Mouse (Mus musculus) cerebellum, postnatal 10 days (tissue): ENCODE measurements at regions not wholly inside any gene's neighbourhood (a gene's known extent, or its start where the extent isn't known, plus 50 kb on each side); places are given as distances from the start of the nearest gene placed in this dataset.
"Not testable (repeated sequence)": the region's sequence is repeated elsewhere in the genome, so short reads cannot be mapped to it uniquely, and the experiment has no call there.

Experiments
- DNase-seq, 2 experiments: peaks; one replicate each; pipeline ENCODE4 v3.0.0; 2021; ENCODE audit warnings: mixed read lengths in 2 of 2

DNA sequence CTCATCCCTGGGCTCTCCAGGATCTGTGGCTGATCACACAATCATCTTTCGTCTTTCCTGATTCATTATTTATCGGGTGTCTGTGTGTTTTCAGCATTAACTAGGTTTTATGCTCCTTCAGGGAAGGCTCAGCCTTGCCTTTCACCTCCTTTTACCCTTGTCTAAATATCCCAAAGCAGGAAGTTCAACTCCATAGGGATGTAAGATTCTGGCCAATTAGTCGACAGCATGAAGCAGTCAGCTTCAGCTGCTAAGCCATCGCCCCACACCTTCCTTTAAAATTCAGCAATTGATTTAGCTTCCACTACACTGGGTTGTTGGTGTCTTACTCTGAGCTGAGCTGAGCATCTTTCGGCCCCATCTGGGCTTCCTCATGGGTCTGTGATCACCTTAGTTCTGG, 230.9 kb upstream of the Dpp6 start:
- DNase-seq = no peak

- DNase-seq = no peak
Observed at GRCm38 (mm10) chr5:26590886-26591285, 226.1 kb upstream of the Dpp6 start.

DNA sequence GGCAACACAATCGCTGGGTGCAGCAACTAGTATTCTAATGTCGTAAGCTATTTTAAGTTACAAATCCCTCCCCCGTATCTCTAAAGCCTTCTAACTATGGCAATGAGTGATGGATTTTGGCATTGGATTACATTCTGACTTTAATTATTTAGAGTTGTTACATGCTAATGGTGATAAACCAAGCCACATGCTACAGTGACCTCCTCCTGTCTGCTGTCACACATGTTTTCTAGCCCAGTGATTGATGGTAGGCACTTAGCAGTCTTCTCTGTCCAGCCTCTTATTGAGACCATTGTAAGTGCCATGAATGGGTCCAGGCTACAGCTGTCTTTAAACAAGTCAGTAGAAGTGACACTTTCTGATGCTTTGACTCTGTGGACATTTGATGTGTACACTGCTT, 224.7 kb upstream of the Dpp6 start:
- DNase-seq = no peak

GRCm38 (mm10) chr5:26597991-26598390, 219.0 kb upstream of the Dpp6 start:
- peak; percentile 74 to 84 for DNase-seq

- DNase-seq = peak in 1 of 2 experiments; percentile 14
Observed at GRCm38 (mm10) chr5:26619272-26619671, 197.7 kb upstream of the Dpp6 start.

- no peak for DNase-seq
Observed at GRCm38 (mm10) chr5:26622116-26622515, 194.9 kb upstream of the Dpp6 start.

DNA sequence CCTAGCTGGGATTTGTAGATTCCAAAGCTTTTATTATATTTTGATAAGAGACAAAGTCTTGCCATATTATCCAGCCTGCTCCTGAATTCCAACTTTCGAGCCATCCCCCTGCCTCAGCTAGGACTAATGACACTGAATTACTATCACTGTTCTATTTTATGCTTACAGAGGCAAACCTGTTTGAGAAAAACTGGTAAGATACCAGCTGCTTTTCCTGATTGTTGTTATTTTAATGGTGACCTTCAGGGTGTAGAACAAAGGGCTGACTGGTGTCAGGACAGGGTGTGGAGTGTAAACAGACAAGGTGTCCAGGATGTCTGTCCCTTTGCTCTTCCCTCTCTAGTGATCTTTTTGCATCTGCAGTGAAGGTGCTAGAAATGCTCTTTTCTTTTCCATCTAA, 145.5 kb upstream of the Dpp6 start:
- no peak for DNase-seq

GRCm38 (mm10) chr5:26689775-26690174, 127.2 kb upstream of the Dpp6 start:
- peak; percentile 9 to 25 for DNase-seq

DNA sequence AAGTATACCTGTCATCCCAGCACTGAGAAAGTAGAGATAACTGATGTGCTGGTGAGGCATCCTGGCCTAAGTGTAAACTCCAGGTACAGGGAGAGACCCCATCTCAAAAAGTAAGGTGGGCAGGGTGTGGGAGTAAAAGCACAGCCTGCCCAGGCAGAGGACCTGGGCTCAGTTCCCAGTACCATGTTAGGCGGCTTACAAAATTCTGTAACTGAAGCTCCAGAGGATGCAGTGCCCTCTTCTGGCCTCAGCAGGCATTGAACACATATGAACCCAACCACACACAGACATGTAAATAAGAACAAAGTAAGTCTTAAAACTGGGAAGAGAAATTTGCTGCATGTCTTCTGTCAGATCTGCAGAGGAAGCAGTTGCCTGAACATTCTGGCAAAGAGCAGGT, 125.9 kb upstream of the Dpp6 start:
- no peak for DNase-seq

DNA sequence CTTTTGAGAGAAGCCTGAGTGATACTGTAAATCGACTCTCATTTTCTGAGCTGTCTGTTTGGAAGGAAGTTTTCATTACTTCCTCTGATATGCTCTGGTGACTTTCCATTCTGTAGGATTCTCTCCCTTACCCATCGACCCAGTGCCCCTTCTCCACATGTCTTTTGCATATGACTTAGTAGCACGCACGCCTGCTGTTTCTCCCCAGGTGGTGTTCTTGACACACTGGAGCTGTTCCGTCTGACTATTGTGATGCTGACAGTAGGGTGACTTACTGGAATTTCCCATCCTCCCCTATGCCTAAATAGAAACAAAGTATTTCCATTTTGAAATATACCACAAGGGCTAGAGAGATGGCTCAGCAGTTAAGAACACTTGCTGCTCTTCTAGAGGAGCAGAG, 125.0 kb upstream of the Dpp6 start:
- DNase-seq = no peak

- not testable (repeated sequence) for DNase-seq
Observed at GRCm38 (mm10) chr5:26703621-26704020, 113.4 kb upstream of the Dpp6 start.

DNA sequence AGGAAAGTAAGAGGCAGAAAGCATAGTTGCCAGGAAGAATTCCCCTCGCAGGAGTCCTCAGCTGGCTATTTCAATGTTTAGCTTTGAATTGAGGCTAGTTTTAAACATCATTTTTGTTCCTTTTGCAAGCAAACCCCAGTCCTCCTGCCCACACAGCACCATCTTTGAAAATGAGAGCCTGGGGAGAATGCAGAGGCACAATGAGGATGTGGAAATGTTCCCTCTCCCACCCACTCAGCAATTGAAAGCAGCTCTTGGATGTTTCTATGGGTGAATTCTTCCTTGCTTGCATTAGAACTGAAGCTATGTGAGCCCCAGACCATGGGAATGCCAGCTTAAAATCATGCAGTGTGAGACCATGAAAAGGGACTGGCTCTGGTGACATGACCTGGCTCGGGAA, 109.3 kb upstream of the Dpp6 start:
- DNase-seq = no peak

DNA sequence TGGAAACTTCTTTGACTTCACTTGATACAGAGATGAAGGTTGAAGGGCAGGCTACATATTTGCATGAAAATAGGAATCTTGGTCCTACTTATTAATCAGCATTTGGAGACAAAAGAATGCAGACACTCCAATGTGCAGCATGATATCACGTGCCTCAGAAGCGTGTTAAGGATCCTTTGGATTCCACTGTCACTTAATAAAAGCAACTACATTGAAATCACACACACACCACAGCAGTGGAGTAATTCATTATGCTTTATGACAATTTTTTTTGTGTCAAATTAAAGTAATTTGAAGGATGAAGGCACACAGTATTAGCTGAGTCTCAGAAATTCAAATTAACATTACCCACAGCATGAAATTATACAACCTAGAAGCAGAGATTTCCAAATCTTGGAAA, 92.5 kb upstream of the Dpp6 start:
- no peak for DNase-seq

GRCm38 (mm10) chr5:26725953-26726352, 91.0 kb upstream of the Dpp6 start:
- DNase-seq = no peak

DNA sequence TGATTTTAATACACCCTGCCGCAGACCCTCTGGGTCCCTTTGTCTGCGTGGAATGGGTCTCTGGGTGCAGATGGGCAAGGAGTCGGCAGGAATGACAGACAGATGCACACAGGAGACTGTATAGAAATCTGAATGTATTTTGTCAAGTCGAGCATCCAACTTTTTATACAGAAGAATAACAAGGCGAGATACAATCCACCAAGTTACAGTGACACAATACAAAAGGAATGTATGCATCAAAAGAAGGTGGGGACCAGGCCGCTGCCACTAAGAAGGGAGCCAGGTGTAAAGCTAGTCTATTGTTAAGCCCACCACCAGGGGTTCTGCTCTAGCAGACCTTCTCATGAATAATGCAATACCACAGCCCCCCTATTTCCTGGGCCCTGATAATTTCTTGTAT, 65.8 kb upstream of the Dpp6 start:
- not testable (repeated sequence) for DNase-seq

GRCm38 (mm10) chr5:26751601-26752305, 65.2 kb upstream of the Dpp6 start:
- not testable (repeated sequence) for DNase-seq

- not testable (repeated sequence) for DNase-seq
Observed at GRCm38 (mm10) chr5:26754129-26754528, 62.9 kb upstream of the Dpp6 start.
